Mouse (Mus musculus) left cerebral cortex, postnatal 36 days (tissue): ENCODE results near the gene Mbd3. TPM values are rescaled to one million over a fixed set of nuclear protein-coding genes. Genes with fewer than 3 reads are reported as not detected.
A peak's percentile ranks its signal among the peaks of the same experiment; 100 is the strongest.

Experiments used
- DNase-seq, 2 experiments: peaks; one replicate each; pipeline ENCODE4 v3.0.0; 2021 to 2022; ENCODE audit warnings: low spot score in 2 of 2, mixed read lengths in 1 of 2
- intact Hi-C: fragments of 180-260 bp; cut with DNase I; formaldehyde crosslinking; loops from one replicate; pipeline ENCODE4 v1.15.1; 2025
- total RNA-seq, 2 experiments: library from RNA; stranded (reverse); gene quantifications; 2 replicates each; pipeline ENCODE4 v1.2.3; 2021

The Mbd3 gene
- total RNA-seq, 2 experiments from 2014 or later = 147 to 150 TPM

DNA sequence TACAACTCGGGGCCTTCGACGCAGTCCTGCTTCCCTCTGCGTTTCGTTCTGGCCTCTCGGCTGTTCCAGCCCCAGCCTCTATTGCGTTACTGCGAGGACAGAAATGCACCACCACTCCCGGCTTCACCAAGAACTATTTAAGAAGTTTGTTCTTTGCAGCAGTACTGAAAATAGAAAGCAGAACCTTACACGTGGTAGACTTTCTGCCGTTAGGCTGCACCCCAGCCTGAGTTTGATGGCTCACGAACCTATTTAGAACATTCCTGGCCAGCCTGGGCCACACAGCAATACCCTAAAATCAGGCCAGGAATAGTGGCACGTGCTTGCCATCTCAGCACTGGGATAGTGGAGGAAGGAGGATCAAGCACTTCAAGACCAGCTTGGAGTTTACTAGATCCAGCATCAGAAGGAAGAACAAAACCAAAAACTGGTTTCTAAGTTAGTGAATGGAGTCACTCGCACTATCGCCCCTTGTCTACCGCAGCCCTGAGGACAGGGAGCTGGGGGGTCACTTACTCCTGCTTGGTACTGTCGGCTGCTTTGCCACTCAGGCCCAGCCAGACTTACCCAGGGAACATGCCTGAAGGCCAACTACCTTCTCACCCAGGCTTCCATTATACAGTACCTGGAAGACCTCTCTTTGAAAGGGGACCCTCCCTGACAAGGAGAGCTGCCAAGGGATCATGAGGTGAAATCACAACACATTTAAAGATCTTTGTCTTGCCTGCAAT, 788 bp upstream of the Mbd3 start:
- no peak for DNase-seq
- intact Hi-C loops = loop anchor here (1.0 kb wide), 1 partner anchor 13 kb away; the partner anchor contains the start of gene Mex3d

DNA sequence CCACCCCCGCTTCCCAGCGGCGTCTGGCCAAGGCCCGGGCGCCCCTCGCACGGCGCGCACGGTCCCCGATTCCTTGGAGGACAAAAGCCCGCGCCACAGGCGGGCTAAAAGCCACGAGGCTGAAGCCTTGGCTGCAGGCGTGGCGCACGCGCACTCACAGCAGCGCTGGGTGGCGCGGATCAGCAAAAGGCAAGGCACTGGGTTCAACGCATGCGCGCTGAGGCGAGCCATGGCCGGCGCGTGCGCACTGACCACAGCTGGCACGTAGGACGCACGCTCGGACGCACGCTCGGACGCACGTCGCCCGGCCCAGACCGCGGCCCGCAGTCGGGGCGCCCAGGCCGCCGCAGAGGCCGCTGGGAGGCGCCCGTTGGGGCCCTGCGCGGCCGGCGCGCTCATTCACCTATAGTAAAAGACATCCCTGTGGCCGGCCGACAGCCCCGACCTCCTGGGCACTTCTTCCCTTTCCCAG, 595 bp downstream of the Mbd3 start:
- peak; percentile 98 to 99 for DNase-seq
- intact Hi-C loops = loop anchor here (1.0 kb wide), 1 partner anchor 11 kb away; the partner anchor contains the start of gene Mex3d

DNA sequence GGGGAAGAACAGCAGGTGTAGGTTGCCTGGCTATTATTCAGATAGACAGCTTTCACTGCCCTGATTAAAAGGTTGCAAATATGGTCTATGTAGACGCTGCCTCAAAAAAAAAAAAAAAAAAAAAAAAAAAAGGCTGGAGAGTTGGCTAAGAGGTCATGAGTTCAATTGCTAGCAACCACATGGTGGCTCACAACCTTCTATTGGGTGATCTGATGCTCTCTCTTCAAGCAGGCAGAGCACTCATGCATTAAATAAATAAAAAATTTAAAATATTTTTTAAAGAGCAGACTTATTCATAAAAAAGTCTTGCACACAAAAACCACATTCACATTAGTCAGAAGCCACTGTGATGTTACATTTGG, 1.2 kb downstream of the Mbd3 start:
- intact Hi-C loops = no loop called here

DNA sequence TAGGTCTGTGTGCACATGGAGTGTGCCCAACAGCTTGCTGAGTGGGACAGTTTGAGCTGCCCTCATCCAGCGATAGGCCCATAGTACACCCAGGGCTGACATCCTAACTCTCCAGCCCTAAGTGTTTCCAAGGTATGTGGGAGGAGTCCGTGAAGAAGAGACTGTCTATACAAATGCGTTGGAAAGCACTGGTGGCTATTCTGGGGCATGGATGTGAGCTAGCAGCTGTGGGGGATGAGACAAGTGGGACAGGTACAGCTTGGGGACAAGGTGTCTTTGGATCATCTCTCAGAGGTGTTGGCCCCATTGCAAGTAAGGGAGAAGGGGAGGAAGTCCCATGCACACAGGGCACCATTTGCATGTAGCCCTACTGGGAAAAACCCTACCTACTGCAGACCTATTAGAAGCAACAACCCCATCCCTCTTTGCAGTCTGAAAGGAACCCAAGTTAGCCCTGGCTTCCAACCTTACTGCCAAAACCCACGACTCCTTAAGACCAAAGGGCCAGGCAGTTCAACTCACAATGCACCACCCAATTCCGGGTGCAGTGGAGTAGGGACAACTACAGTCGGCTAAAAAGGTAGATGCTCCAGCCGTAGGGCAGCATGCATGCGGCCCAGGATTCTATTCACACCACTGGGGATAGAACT, 1.7 kb downstream of the Mbd3 start:
- DNase-seq = no peak

More for the DNA sequence above, 1.2 kb downstream of the Mbd3 start:
- no peak for DNase-seq

DNA sequence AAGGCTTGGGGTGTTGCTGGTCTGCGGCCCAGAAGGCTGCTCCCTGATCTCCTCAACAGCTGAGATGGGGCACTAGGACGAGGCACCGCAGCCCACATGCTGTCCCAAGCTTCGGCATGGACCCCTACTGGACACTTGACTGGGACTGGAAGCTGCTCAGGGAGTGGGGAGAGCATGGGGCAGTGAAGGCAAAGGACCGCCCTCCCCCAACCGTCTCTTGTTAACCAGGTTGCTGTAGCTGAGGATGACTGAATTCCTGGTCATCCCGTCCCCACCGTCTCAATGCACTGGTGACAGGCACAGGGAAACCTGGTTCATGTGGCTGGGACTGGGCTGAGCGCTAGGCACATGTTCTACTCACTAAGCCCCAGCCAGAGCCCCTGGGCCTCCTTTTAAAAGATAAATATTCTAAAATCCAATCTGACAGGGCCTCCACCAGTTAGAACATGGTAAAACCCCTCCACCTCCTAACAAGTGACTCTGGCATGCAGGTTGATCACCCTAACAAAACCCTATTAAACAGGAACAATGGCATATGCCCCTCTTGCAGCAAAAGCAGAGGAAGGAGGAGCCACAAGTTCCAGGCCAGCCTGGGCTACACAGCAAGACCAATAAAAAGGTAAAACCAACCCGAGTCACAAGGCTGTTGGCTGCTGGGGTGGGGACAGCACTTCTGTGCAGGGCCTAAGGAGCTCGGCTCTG, 2.4 kb downstream of the Mbd3 start:
- intact Hi-C loops = no loop called here
- no peak for DNase-seq

More for the DNA sequence above, 1.7 kb downstream of the Mbd3 start:
- intact Hi-C loops = no loop called here

DNA sequence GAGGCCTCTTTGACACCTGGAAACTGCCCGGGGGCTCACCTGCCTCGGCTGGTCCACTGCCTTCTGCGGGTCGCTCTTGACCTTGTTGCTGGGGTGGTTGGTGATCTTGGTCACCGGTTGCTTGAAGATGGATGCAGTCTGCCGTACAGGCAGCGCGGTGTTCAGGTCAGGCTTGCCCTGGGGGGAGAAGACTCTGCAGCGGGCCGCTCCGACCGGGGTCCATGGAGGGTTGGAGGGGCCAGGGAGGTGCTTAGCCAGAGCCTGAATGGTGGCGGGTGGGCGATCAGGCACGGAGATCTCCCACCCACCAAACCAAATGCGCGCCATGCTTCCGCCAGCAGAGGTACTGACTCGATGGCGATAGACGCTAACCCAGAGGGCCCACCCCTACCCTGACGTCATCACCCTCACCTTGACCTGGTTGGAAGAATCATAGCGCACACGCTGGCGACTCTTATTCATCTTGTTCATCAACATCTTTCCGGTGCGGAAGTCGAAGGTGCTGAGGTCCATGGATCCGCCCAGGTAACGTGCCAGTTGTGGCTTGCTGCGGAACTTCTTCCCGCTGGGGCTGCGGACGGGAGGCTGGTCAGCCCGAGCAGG, 4.2 kb downstream of the Mbd3 start:
- no peak for DNase-seq
- intact Hi-C loops = no loop called here

DNA sequence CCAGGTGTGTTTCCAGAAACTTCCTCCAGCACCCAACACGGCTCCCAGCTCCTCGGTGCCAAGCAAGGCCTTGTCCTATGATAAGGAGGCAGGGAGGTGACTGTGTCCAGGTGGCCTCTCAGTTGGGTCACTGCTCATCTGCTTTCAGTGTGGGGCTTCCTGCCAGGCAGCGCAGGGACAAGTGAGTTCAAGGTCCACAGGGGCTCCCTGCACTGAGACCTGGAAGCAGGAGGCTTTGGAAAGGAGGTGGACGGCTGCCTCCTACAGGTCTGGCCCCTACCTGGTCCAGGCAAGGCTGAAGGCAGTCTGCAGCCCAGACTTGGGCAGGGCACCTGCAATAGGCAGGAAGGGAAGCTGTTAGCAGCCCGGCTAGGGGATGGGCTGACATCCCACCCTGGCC, 6.7 kb downstream of the Mbd3 start:
- intact Hi-C loops = no loop called here

DNA sequence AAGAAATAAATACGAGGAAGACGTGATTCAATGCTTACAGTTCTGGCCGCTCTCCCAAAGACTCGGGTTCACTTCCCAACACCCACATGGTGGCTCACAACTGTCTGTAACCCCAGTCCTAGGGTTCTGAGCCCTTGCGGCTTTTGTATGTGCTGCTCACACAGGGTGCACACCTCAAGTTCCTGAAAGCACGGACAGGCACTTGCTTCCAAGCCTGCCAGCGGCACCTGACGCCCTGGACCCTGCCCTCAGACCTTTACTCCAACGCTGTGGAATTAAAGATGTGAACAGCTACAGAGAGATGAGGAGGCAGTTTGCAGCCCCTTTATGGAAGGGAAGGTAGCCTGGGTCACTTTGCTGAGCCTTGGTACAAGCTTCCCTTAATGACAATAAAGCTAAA, 8.7 kb downstream of the Mbd3 start:
- no peak for DNase-seq
- intact Hi-C loops = no loop called here

More for the DNA sequence above, 6.7 kb downstream of the Mbd3 start:
- no peak for DNase-seq

DNA sequence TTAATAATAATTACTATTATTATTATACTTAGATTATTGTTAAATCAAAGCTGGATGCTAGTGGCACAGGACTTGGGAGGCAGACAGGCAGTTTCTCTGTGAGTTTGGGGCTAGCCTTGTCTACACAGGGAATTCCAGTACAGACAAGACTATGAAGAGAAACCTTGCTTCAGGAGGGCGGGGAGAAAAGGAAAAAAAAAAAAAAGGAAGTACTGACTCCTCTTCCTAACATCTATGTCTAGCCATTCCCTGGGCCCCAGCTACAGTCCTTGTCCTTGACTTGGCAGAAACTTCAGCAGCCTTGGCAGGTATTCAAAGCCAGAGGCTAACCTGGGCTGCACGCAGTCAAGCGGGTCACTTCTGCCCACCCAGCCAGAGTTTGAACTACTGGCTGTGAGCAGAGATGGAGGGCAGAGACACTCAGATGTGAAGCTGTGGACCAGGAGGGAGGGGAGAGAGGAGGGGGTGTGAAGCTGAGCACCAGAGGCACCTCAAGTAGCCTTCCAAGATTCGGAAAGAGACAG, 10.1 kb downstream of the Mbd3 start:
- intact Hi-C loops = no loop called here
- no peak for DNase-seq

DNA sequence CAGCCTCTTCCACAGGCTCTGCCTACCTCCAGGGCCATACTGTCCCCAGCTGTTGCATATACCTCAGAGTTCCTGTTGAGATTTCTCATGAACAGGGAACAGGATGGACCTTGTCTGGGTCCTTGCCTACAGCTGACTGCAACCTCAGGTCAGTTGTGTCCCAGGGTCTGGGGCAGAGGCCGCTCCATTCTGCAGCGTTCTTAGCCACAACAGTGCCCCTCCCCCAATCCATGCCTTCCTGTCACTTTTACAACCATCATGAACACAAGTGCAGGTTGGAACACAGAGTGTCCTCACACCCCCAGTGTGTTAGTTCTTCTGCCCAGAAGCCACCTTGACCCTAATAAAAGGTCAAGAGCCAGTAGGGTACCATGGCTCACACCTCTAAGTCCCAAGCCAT, 10.6 kb downstream of the Mbd3 start:
- no peak for DNase-seq
- intact Hi-C loops = no loop called here

DNA sequence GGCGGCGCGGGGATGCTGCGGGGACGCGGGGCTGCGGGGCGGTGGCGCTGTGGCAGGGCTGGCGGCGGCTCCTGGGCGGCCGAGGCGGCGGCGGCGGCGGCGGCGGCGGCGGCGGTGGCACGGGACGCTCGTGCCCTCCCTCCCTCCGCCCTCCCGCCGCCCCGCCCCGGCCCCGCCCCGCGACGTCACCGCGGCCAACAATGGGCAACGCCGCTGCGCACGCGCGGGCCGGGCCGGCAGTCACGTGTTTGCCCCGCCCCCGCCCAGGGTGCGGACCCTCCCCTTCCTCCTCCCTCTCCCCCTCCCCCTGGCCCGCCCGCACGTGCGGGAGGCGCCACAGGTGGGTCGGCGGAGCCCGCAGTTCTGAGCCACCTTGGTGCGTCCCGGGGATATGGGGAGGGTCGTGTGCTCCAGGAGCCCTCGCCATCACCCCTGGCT, 11.8 kb downstream of the Mbd3 start, which contains the start of gene Mex3d:
Gene Mex3d, minus strand, starts transcription at position 138 of the 438 bp plus-strand sequence.
- intact Hi-C loops = loop anchor here (1.0 kb wide), 1 partner anchor 12 kb away; the partner anchor contains the start of gene Mbd3
- peak; percentile 80 to 90 for DNase-seq

DNA sequence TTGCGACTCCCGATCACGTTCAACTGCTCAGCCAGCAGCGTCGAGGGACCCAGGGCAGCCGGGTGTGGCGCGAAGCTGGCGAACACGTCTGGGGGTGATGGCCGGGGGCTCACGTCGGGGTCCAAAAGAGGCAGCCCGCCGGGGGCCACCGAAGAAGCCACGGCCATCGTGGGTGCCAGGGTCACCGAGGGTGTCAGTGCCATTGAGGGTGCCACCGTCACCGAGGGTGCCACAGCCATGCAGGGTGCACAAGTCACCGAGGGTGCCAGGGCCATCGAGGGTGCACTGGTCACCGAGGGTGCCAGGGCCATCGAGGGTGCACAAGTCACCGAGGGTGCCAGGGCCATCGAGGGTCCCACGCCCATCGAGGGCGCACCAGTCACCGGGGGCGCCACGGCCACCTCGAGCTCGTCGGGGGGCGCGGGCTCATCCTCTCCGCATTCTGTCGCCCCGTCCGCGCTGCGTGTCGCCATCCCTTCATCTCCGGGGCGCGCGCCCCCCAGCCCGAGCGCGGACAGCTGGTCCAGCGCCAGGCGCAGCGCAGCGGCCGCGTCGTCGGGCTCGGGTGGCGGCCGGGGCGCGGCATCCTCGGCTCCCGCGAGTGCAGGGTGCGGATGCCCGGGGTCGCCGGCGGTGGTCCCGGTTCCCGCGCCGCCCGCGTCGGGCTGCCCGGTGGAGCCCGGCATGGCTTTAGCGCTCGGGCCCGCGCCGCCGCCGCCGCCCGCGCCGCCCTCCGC, 12.4 kb downstream of the Mbd3 start:
- DNase-seq = no peak
- intact Hi-C loops = loop anchor here (1.0 kb wide), 1 partner anchor 12 kb away; the partner anchor contains the start of gene Mbd3

DNA sequence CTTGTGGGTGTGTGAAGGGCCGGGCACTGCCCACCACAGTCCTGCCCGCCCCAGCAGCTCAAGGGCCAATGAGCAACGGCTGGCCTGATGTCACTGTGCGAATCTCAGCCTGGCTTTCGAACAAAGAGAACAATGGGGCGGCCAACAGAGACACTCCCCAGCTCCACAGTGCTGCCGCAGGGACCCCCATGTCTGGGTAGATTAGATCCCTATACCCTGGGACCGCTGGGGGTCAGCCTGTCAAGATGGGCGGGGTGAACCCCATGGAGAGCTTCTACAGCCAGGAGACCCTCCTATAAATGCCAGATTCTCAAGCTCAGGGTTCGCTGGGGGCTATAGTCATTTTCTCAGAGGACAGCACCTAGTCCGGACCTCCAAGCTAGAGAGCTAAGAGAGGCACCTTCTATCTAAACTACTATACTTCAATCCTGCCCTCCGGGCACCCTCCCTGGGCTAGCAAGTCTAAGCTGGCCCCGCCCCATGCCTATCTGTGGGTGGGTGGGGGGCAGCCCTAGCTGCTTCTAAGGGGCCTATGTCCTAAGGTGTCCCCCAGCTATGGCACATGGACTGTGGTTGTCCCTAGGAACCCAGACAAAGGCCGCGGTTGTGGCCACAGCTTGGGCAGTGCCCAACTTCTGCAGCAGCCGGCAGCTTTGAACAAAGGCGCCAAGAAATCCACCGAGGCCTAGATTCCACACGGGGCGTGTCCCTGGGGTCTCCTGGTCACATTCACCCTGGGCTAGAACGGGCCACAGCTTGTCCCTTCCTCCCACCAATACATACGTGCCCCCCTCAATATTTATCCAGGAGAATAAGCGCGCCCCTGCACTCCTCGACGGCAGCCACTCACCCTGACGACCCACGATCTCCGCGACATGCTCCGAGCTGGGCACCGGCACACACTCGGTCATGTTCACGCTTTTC, 13.3 kb downstream of the Mbd3 start:
- intact Hi-C loops = no loop called here
- peak in 1 of 2 experiments; percentile 32 for DNase-seq

DNA sequence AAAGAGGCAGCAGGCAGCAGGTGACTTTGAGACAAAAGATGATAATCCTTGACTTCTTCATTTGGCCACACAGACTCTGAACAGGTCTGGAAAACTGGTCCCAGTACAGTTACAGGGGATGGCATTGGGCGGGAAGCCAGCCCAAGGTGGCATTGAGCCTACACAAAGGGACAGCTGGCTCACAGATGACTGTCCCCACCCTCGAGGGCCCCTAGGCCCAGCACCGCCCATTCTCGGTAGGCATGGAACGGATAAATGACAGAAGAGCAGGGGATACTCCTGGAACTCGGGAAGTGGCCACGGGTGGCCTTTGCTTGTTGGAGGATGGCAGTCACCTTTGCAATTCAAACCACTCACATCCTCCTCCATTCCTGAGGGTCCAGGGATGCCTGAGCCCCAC, 14.0 kb downstream of the Mbd3 start:
- intact Hi-C loops = no loop called here
- no peak for DNase-seq

DNA sequence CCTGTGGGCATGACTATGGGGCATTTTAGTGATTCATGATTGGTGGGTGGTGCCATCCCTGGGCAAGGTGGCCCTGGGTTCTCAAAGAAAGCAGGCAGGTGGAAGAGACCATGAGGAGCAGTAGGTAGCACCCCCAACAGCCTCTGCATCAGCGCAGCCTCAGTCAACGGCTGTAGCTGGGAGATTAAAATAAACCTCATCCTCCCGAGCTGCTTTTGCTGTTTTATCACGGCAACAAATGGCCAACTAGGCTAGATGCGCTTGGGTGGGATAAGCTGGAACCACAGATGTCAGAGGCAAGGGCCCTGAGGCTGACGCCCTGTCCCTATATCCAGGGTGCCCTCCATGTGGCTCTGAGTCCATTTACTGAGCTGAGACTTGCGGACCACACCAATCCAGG, 14.6 kb downstream of the Mbd3 start:
- DNase-seq = no peak
- intact Hi-C loops = no loop called here

DNA sequence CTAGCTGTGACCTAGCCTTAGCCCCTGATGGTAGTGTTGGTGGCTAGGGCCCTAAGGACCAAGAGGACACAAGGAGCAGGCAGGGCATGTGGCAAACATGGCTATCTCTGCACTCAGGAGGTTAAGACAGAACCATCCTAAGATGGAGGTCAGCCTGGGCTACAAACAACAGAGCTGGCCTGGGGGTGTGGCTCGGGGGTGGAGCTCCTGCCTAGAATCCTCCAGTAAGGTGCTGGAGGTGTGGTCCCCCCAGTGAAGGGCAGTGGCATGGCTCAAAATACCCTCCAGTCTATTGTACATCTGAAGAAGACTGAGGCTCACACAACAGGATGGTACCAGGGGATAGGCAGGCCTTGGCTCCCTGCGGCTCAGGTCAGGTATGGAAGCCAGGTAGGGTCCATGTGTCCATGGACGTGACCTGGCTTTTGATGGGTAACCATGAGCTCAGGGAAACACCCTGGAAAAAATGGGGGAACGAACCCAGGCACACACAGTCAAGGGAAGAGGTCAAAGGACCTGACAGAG, 15.2 kb downstream of the Mbd3 start:
- intact Hi-C loops = no loop called here
- no peak for DNase-seq

DNA sequence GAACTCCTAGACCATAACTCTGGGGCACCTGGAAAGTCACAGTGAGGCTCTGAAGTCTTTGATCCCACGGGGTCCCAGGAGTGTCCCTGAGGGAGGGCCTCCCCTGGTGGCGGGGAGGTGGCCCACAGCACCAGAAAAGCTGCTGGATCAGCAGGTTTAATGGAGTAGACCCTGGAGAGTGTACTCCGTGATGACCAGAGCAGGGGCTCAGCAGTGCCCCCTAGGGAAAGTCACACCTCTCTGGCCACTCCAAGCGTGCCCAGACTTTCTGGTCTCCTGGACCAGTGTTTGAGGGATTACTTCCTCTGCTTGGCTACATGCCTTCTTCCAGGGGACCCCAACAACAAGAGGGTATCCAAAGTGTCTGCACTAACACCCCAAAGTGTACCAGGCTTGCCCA, 15.9 kb downstream of the Mbd3 start:
- DNase-seq = no peak
- intact Hi-C loops = no loop called here
